Mouse (Mus musculus): ENCODE data around the gene Gm49395. TPM values are rescaled to one million over a fixed set of nuclear protein-coding genes. Genes with fewer than 3 reads are reported as not detected.

The Gm49395 gene
- polyA plus RNA-seq, 1 experiment from 2014 or later, result 2.3 TPM

Other genes with a start within 250 kb of the Gm49395 start
- gene Itga2, start 169.8 kb downstream of the Gm49395 start, polyA plus RNA-seq (2015; fragmentation: Nextera tagmentation; extraction: Ambion mirVana), result 0.54 and 0.74 TPM in 2 replicates
- gene Pelo, start 11.7 kb downstream of the Gm49395 start, polyA plus RNA-seq (2015; fragmentation: Nextera tagmentation; extraction: Ambion mirVana), result 3.2 and 4.0 TPM in 2 replicates
- 4.6 and 5.8 TPM in 2 replicates for gene Itga1, start within 50 bp of the Gm49395 start, polyA plus RNA-seq (2015; fragmentation: Nextera tagmentation; extraction: Ambion mirVana)